Mouse (Mus musculus): ENCODE data around the gene Ccdc124.

DNA sequence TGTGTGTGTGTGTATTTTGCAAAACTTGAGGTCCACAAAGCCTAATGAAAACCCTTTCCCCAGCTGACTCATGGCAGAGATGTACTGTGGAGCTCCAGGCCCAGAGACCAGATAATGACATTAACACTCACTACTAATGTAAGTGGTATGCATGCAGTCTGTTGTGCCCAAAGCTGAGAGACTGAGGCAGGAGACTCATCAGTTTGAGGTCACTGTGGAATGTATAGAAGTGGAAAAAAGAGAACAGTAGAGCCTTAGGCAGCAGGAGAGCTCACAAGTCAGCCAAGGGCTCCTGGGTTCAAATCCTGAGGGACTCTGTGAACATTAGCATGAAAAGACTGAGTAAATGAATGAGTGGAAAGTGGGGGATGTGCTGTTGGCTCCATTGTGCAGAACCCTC, 29.8 kb upstream of the Ccdc124 start:
- TF ChIP-seq POLR2A (IDR thresholded peaks at IDR 0.05; ENCODE audit: low read depth, low read length) (no peak), CTCF (conservative IDR thresholded peaks at IDR 0.05 in 1 of 2, IDR thresholded peaks at IDR 0.05 in 1 of 2; ENCODE audit: low read depth in 2 of 2, low read length in 2 of 2) (no peak), NELFE (IDR thresholded peaks at IDR 0.05; ENCODE audit: low read depth, low read length) (no peak), GABPA (IDR thresholded peaks at IDR 0.05; ENCODE audit: insufficient replicate concordance, low read depth, low read length) (no peak), SMC3 (IDR thresholded peaks at IDR 0.05; ENCODE audit: low read depth, low read length) (no peak), MAX (IDR thresholded peaks at IDR 0.05; ENCODE audit: low read length) (no peak), MAFK (IDR thresholded peaks at IDR 0.05; ENCODE audit: insufficient replicate concordance, low read length) (no peak), USF2 (conservative IDR thresholded peaks at IDR 0.05; ENCODE audit: low read depth, low read length) (no peak), USF1 (IDR thresholded peaks at IDR 0.05; ENCODE audit: low read depth, low read length) (no peak), MEF2A (IDR thresholded peaks at IDR 0.05; ENCODE audit: borderline replicate concordance, low read depth, low read length) (no peak), ZKSCAN1 (IDR thresholded peaks at IDR 0.05; ENCODE audit: borderline replicate concordance, low read depth, low read length) (no peak), HCFC1 (IDR thresholded peaks at IDR 0.05; ENCODE audit: low read depth, low read length) (no peak), E2F4 (IDR thresholded peaks at IDR 0.05; ENCODE audit: insufficient replicate concordance, low read depth, low read length) (no peak)

Data from CH12.LX (cell line).